Mouse (Mus musculus): ENCODE data around the gene Atpaf1.

Gene Atpaf1

DNA sequence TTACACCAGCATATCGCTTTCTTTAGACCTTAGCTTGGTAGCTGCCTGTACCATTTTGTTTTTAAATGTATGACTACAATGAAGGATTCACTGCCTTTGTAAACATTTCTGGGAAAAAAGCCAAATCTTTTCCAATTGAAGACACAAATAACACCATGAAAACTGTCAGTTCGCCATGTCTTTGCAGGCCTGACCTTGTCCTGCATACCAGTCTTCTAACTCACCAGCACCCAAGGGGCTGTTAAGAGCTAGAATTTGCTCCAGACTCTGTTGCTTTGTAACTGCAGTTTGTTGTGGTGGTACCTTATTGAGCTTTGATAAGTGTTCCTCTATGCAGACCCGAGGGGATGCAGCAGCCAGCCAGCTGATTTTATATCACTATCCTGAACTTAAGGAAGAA is 15.4 kb downstream of the Atpaf1 start:
- DNase-seq (ENCODE audit: extremely low read depth, insufficient read length, low spot score), result no peak

DNA sequence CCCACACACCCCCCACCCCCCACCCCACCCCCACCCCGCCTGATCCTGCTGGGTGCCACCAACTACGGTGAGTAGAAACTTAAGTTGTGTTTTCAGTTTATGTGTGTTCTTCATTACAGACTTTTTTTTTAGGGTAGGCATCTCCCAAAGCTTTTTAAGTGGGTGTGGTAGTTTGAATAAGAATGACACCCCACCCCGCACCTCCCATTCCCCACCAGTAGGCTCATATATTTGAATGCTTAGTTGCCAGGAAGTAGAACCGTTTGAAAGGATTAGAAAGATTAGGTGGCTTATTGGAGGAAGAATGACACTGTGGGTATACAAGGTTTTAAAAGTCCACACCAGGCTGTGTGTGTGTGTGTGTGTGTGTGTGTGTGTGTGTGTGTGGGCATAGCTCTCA is 27.7 kb downstream of the Atpaf1 start:
- DNase-seq (ENCODE audit: extremely low read depth, insufficient read length, low spot score), result no peak

DNA sequence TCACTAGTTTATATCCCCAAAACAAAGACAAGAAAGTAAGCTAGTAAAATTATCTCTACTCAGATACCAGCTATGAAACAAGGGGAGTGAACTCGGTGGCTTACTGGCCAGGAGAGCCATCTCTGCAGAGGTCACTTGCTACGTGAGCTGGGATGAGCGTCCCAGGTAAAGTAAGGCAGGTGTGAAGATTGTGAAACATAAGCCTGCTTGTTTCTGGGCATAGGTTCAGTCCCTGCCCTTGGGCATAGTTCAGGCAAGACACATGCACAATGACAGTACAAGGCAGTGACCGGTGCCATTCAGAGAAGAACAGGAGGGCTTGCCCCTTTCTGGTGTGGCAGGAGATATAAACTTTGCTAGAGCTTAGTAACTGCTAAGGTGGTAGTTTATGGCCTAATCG is 31.0 kb downstream of the Atpaf1 start:
- no peak for DNase-seq (ENCODE audit: extremely low read depth, insufficient read length, low spot score)

DNA sequence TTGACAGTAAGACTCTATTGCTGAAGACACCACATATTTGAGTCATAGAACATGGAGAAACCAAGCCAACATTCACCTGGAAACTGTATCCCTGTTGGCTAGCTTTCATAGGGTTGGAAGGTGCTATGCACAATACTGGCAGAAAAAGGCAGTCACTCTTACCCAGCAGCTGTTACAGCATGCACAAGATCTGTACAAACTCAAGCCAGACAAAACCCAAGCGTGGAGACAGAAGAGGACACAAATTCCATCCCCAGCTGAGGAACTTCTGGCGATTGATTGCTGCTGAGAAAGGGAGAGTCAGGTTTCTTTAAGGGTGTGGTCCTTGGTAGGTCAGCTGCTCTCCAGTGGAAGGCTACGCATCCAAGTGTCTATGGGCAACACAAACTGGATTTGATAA is 35.6 kb downstream of the Atpaf1 start:
- DNase-seq (ENCODE audit: extremely low read depth, insufficient read length, low spot score), result no peak

DNA sequence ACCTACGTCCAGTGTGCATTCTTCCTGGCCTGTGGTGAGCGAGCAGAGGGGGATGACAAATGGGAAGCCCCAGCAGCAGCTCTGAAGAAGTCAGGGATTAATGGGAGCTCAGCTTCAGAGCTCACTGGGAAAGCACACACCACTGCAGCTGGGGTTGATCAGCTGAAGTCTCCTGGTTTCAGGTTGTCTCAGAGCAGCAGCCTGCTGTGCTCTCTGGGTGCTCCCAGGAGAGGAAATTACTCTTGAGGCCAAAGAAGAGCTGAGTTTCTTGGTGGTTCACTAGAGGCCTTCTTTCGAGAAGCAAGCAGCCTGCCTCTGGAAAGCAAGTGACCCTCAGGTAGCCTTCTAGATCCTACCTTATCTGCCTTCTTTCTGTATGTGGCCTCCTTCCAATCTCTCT is 36.3 kb downstream of the Atpaf1 start:
- no peak for DNase-seq (ENCODE audit: extremely low read depth, insufficient read length, low spot score)

DNA sequence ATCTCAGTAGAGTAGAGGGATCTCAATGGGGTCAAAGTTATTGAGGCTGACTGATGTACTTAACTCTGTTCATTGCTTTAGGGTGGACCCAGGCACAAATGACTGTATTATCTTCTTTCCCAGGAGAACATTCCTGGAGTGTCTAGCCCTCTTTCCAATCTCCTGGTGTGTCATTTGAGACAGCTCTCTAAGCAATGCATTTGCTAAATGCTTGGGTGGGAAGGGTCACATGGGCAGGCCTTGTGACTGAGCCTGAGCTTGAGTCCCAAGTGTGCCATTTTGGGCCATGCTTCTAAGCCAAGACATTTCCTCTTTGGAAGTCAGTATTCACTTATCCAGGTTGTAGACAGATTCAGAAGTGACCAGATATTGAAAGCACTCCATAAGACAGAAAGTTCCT is 36.8 kb downstream of the Atpaf1 start:
- DNase-seq (ENCODE audit: extremely low read depth, insufficient read length, low spot score), result no peak

DNA sequence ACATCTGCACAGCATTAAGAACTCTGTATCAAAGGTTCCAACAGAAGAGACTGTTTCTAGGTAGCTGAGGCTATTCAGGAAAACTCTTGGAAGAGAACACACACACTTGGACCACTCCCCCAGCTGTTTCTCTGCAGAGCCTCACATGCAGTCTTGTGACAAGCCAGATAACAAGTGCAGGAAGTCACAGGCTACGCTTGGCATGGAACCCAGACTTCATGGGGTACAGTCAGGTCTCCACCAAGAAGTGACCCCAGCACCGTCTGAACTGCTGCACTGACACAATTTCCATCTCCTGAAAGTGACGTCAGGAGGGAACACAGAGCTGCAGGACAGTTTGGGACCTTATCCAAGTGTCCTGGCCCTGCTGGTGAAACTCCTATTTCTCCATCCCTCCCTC is 37.3 kb downstream of the Atpaf1 start:
- no peak for DNase-seq (ENCODE audit: extremely low read depth, insufficient read length, low spot score)

DNA sequence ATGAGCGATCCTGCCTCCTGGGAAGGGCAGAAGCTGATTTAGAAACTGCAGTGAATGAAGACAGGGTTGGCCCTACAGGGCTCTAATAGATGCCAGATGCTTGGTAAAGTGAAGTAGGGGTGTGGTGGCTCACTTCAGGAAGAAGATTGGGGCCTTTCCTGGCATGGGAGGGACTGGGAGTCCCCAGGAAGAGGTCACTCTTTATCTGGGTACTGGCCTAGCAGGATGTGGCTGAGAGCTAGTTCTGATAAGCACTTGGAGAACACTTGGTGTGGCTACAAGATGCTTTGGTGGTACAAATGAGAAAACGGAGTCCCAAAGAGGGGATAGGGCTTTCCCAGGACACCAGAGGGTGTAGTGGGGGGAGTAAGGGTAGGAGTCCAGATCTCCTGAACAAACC is 39.6 kb downstream of the Atpaf1 start:
- DNase-seq (ENCODE audit: extremely low read depth, insufficient read length, low spot score), result no peak

DNA sequence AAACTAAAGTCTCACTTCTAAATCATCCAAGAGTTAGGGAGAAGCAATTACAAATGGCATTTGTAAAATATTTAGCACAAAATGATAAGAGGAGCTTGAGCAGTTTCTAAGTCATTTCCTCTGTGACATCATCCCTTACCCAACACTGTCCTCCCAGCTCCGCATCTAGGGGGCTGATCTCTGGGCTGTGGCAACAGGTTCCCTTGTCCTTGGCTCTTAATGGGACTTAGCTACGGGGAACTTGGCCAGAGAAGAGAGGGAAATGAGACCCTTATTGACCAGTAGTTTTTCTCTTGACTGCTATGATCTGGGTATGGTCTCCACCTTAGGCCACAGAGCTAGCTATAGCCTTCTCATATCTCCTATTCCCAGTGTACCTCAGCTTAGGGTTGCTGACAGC is 40.7 kb downstream of the Atpaf1 start:
- DNase-seq (ENCODE audit: extremely low read depth, insufficient read length, low spot score), result no peak

DNA sequence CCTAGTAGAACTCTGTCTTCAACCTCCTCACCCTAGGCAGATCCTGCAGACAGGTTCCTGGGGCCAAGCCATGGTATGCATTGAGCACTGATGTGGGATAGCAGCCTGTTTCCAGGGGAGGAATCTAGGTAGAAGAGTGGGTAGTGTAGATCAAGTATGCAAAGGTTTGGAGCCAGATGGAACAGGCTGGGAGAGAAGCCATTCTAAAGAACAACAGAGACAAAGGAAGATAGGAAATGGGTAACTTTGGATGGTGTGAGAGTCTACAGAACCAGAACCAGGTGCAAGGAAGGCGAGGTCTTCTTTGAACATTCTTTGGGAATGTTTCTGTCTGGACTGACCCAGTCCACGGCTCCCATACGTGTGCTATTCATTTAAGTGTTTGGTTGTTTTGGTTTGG is 42.5 kb downstream of the Atpaf1 start:
- no peak for DNase-seq (ENCODE audit: extremely low read depth, insufficient read length, low spot score)

DNA sequence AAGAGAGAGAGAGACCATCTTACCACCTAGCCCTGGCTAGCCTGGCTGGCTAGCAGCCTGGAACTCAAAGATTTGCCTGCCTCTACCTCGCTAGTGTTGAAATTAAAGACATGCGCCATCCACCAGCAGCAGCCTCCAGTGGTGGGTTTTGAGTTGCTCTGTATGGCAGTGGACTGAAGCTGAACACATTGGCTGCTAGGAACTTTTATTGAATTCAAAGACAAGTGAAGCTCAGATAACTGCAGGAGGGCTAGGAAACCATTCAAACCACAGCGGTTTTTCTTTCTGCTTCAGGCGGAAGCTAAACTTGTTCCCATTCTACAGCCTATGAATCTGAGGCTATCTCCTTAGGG is 42.9 kb downstream of the Atpaf1 start:
- DNase-seq (ENCODE audit: extremely low read depth, insufficient read length, low spot score), result no peak

DNA sequence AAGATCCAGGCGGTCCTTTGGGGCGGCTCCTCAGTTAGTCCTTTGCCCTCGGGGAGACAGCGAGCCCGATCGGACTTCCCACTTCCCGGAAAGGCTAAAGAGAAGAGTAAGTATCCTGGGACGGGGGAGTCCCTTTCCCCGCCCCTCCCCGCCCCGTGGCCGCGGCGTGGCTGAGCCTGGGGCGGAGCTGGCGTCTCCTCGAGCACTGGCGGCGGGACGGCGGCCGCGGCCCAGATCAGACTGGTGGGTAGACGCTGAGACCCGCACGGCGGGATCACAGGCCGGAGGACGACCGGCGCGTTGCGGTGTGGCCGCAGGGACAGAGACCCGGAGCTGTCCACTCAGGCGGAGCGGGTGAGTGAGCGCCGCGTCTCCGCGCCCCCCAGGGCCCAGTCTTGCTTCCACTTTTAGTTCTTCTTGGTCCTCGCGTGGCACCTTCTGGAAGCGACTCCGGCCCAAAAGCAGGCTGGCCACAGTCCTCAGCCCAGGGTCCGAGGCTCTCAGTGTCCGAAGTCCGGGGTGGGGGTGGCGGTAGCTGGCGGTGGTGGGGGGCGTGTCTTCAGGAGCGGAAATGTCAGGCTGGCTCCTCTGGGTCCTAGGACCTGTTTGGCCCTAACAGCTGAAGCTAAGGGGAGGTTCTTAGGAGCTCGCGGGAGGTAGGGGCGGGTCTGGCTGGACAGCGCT is 43.4 kb downstream of the Atpaf1 start, which contains the start of gene Mob3c:
TSS of gene Mob3c (plus strand) at position 205 of the 684 bp plus-strand sequence.
- DNase-seq (ENCODE audit: extremely low read depth, insufficient read length, low spot score), result peak; percentile 90

DNA sequence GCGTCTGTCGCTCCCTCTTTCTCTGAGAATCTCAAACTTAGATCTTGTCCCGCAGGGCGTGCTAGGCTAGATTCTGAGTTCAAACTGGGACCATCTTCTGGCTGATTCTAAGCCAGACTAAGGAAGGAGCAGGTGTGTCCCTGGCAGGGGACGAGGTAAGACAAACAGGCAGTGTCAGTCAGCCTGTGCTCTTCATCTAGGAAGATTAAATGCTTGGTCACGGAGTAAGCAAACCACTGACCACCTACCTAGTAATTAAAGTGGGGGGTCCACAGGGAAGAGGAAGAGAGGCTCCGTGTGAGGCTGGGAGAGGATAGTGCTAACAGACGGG is 43.9 kb downstream of the Atpaf1 start:
- DNase-seq (ENCODE audit: extremely low read depth, insufficient read length, low spot score), result no peak

DNA sequence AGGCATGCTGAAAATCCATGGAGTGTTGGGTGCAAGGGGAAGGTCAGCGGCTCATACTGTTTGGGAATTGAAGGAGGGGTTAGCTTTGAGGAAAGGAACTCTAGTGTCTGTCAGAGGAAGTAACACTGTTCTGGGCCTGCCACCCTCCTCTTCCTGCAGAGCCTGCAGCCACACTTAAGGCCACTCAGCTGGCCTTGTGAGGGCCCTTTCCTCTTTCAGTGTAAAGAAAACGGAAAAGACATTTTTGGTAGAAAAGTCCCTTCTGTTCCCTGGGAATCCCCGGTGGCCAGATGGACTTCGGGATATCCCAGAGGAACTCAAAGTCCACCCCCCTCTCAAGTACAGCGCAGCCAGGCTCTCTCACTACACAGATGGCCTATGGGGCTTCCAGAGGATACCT is 45.9 kb downstream of the Atpaf1 start:
- DNase-seq (ENCODE audit: extremely low read depth, insufficient read length, low spot score), result no peak

DNA sequence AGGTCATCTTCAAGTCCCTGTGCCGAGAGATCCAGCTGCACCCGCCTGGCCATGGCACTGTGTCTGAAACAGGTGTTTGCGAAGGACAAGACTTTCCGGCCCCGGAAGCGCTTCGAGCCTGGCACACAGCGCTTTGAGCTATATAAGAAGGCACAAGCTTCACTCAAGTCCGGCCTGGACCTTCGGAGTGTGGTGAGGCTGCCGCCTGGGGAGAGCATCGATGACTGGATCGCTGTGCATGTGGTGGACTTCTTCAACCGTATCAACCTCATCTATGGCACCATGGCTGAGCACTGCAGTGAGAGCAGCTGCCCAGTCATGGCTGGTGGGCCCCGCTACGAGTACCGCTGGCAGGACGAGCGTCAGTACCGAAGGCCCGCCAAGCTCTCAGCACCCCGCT is 46.6 kb downstream of the Atpaf1 start:
- no peak for DNase-seq (ENCODE audit: extremely low read depth, insufficient read length, low spot score)

DNA sequence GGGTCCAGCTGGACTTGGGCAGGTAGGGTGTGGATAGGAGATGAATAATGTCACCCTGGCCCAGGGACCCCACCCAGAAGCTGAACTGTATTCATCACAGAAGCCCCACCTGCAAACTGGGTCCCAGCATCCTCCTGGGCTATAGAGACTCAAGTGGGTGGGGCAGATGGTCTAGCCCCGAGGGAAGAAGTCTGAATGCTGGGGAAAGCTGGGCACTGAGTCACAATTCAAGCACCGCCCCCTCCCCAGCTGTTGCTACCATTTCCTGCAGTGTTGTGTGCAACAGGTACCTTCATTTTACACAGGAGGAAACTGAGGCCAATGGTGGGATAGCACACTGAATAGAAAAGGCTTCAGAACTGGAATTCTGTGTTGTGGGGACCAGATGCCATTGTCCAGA is 47.4 kb downstream of the Atpaf1 start:
- no peak for DNase-seq (ENCODE audit: extremely low read depth, insufficient read length, low spot score)

DNA sequence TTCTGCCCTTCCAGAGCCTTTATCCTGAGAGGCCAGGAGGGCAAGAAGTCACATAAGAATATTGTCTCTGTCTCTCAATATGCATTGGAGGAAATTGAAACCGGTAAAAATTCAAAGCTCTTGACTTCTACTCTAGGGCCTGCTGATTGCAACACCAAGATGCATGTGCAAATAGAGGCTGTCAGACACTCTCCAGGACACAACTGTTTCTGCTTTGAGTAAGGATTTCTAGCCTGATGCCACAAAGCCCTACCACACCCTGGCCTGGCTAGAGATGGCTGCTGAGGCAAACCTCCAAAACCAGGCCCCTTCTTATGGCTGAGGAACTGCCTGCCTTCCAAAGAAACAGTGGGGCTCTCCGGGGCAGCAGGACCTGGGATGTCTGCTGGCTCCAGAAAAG is 51.0 kb downstream of the Atpaf1 start:
- no peak for DNase-seq (ENCODE audit: extremely low read depth, insufficient read length, low spot score)

DNA sequence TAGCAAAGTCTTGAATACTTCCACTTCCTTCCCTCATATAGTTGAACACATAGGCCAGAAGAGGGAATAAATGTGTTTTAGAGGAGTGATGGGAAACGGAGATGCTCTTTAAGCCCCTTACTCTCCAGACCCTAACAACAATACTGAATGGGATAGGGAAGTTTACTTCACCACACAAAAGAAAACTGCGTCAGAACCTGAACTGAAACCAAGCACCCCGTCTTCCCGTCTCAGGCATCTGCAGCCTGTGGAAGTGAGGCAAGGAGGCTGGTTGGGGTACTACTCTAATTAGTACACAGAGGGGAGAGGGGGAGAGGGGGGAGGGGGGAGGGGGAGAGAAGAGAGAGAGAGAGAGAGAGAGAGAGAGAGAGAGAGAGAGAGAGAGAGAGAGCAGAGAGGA is 53.6 kb downstream of the Atpaf1 start:
- DNase-seq (ENCODE audit: extremely low read depth, insufficient read length, low spot score), result no peak

DNA sequence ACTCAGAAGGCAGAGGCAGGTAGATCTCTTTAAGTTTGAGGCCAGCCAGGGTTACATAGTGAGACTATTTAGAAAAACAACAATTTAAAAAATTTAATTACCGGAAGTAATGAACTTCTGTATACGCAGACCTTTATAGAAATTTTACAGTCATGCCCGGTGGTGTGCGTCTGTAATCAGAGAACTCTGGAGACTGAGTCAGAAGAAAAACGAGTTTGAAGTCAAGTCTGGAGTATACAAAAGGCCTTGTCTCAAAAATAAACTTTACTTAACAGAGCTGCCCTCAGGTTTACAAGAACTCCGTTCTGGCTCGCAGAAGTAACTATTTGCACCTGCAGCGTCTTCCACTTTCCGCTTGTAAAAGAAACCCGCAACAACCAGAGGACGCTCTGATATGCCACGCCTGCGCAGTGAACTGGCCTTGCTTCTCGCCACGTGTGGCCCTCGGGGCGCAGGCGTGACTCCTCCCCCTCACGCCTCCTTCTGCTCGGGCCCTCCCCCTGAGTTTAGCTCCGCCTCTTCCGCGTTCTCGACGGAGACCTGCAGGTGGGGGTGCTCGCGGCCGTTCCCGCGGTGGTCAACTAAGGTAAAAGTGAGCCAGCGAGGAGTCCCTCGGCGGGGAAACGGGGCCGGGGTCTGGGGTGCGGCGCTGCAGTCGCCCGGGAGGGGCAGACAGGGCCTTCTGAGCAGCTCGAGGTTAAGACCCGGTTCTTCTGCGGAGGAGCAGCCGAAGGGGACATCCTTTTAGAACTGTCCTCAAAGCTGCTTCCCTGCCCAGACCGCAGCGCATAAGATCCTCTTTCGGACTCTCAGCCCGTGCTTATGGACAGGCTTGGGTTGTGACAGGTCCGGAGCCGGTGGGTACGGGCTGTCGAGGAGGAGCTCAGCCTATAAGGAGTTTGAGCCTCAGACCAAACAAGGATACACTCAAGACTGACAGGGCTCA is 54.4 kb downstream of the Atpaf1 start, which contains the start of gene Mknk1:
TSS of gene Mknk1 (plus strand) at position 503 of the 946 bp plus-strand sequence.
- DNase-seq (ENCODE audit: extremely low read depth, insufficient read length, low spot score), result peak; percentile 92

DNA sequence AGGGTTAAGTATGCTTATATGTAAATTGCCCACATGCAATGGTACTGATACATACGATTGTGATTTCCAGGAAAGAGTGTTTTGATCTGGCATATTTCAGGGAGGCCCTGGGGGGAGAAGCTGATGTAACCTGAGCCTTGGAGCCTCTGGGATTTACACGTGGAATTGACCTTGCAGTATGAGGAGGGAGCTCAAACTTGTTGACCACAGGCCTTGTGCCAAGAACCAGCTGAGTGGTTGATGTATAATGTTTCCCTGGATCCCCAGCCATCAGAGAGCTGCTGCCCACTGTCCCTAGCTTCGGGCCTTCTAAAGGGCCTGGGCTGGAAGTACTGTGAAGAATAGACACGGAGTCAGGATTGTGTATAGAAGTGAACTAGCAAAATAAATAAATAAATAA is 55.3 kb downstream of the Atpaf1 start:
- no peak for DNase-seq (ENCODE audit: extremely low read depth, insufficient read length, low spot score)

DNA sequence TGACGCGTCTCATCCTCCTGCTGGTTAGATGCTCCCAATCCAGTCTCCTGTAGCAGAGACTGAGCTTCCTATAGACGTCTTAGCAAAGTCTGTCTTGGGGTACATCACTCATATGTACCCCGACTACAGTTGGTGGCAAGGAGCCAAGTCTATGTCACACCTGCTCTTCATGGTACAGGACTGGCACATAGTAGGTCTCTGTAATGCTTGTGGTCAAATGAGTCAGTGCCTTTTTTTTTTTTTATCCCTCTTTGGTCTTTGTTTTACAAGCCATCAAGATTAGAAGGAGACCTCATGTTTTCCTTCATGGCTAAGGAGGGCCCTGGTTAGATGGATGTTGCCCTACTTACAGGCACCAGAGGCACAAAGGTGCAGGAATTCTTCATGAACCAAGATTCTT is 56.2 kb downstream of the Atpaf1 start:
- no peak for DNase-seq (ENCODE audit: extremely low read depth, insufficient read length, low spot score)

DNA sequence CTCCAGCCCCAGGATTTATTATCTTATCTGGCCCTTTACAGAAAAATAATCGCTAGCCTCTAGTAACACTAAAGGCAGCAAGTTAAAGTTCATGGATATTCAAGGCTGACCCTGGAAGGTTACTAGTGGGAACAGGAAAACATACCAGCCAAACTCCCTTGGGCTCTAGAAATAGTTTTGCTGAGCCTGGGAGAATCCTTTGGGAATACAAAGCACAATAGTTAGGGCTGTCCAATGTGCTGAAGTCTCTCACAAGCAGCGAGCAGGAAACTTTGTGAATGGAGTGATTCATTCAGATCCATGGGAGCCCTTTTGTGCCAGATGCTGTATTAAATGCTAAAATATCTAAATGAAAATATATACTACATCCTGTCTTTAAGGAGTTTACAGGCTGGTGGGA is 62.0 kb downstream of the Atpaf1 start:
- DNase-seq (ENCODE audit: extremely low read depth, insufficient read length, low spot score), result no peak
